Mouse (Mus musculus): ENCODE results near the gene Amotl1. TPM values are rescaled to one million over a fixed set of nuclear protein-coding genes. Genes with fewer than 3 reads are reported as not detected.
A peak's percentile ranks its signal among the peaks of the same experiment; 100 is the strongest.

Amotl1 gene
- polyA plus RNA-seq, 1 experiment, result 17.3 TPM

GRCm38 (mm10) chr9:14612588-14612987 lies 32.3 kb downstream of the Amotl1 start:
- TF ChIP-seq USF1 (IDR thresholded peaks at IDR 0.05; ENCODE audit: low read depth) (no peak), MAX (IDR thresholded peaks at IDR 0.05) (no peak), CTCF (IDR thresholded peaks at IDR 0.05; ENCODE audit: control insufficient read depth, insufficient read depth, insufficient read length) (no peak), CEBPB (IDR thresholded peaks at IDR 0.05; ENCODE audit: low read depth) (no peak), FOSL1 (IDR thresholded peaks at IDR 0.05; ENCODE audit: insufficient read depth, low read length, poor library complexity, severe bottlenecking) (no peak), MYOG (IDR thresholded peaks at IDR 0.05; ENCODE audit: control insufficient read depth, extremely low read depth, insufficient read length) (no peak), MYOD1 (IDR thresholded peaks at IDR 0.05; ENCODE audit: control insufficient read depth, insufficient read length, low read depth) (no peak)
- peak overlapping the region; percentile 24 for H3ac ChIP-seq (ENCODE audit: control insufficient read depth, insufficient read length, low read depth)
- peaks cover 70% of the 10 kb centered on the region for H3K79me2 ChIP-seq (ENCODE audit: control insufficient read depth, insufficient read depth)
- H3K79me3 ChIP-seq (ENCODE audit: low read depth), result peaks cover 56% of the 10 kb centered on the region
- H3K4me3 ChIP-seq (ENCODE audit: insufficient read depth, poor library complexity, severe bottlenecking), result no peak overlapping the region
- H3K27me3 ChIP-seq (ENCODE audit: control insufficient read depth, insufficient read depth, insufficient read length), result no peaks in the 10 kb centered on the region
- H3K36me3 ChIP-seq (ENCODE audit: control insufficient read depth, insufficient read depth), result no peaks in the 10 kb centered on the region

DNA sequence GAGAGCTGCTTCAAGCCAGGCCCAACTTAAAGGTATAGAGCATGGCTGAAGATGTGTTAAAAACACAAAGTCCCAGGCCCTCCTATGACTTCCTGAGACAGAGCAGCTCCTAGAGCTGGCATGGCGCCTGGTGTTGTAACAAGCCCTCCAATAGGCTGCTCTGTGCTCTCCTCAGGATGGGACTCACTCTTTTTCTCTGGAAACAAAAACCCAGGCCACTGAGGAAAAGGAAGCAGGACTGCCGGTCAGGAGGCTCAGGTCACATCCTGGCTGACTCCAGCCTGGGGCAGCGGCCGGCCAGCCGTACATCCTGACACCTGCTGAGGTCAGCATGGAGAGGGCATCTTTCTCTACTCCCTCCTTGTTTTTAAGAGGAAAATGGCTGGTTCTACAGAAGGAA lies 36.3 kb downstream of the Amotl1 start:
- Histone ChIP-seq H3ac (ENCODE audit: control insufficient read depth, insufficient read length, low read depth) (no peak overlapping the region), H3K27me3 (ENCODE audit: control insufficient read depth, insufficient read depth, insufficient read length) (no peaks in the 10 kb centered on the region), H3K4me3 (ENCODE audit: insufficient read depth, poor library complexity, severe bottlenecking) (no peak overlapping the region), H3K79me3 (ENCODE audit: low read depth) (peaks cover 69% of the 10 kb centered on the region), H3K36me3 (ENCODE audit: control insufficient read depth, insufficient read depth) (no peaks in the 10 kb centered on the region), H3K79me2 (ENCODE audit: control insufficient read depth, insufficient read depth) (peaks cover 98% of the 10 kb centered on the region)
- TF ChIP-seq FOSL1 (IDR thresholded peaks at IDR 0.05; ENCODE audit: insufficient read depth, low read length, poor library complexity, severe bottlenecking), result no peak
- TF ChIP-seq USF1 (IDR thresholded peaks at IDR 0.05; ENCODE audit: low read depth), result no peak
- TF ChIP-seq MYOD1 (IDR thresholded peaks at IDR 0.05; ENCODE audit: control insufficient read depth, insufficient read length, low read depth), result no peak
- no peak for TF ChIP-seq CTCF (IDR thresholded peaks at IDR 0.05; ENCODE audit: control insufficient read depth, insufficient read depth, insufficient read length)
- TF ChIP-seq MAX (IDR thresholded peaks at IDR 0.05), result no peak
- no peak for TF ChIP-seq CEBPB (IDR thresholded peaks at IDR 0.05; ENCODE audit: low read depth)
- TF ChIP-seq MYOG (IDR thresholded peaks at IDR 0.05; ENCODE audit: control insufficient read depth, extremely low read depth, insufficient read length), result no peak

- peaks cover 98% of the 10 kb centered on the region for H3K79me2 ChIP-seq (ENCODE audit: control insufficient read depth, insufficient read depth)
- no peaks in the 10 kb centered on the region for H3K36me3 ChIP-seq (ENCODE audit: control insufficient read depth, insufficient read depth)
- peaks cover 70% of the 10 kb centered on the region for H3K79me3 ChIP-seq (ENCODE audit: low read depth)
- no peak overlapping the region for H3K4me3 ChIP-seq (ENCODE audit: insufficient read depth, poor library complexity, severe bottlenecking)
- TF ChIP-seq USF1 (IDR thresholded peaks at IDR 0.05; ENCODE audit: low read depth) (no peak), FOSL1 (IDR thresholded peaks at IDR 0.05; ENCODE audit: insufficient read depth, low read length, poor library complexity, severe bottlenecking) (no peak), CTCF (IDR thresholded peaks at IDR 0.05; ENCODE audit: control insufficient read depth, insufficient read depth, insufficient read length) (no peak), MYOD1 (IDR thresholded peaks at IDR 0.05; ENCODE audit: control insufficient read depth, insufficient read length, low read depth) (no peak), MYOG (IDR thresholded peaks at IDR 0.05; ENCODE audit: control insufficient read depth, extremely low read depth, insufficient read length) (no peak), MAX (IDR thresholded peaks at IDR 0.05) (no peak), CEBPB (IDR thresholded peaks at IDR 0.05; ENCODE audit: low read depth) (no peak)
- no peaks in the 10 kb centered on the region for H3K27me3 ChIP-seq (ENCODE audit: control insufficient read depth, insufficient read depth, insufficient read length)
- H3ac ChIP-seq (ENCODE audit: control insufficient read depth, insufficient read length, low read depth), result no peak overlapping the region
These were observed 37.4 kb downstream of the Amotl1 start for GRCm38 (mm10) chr9:14607464-14607863.

DNA sequence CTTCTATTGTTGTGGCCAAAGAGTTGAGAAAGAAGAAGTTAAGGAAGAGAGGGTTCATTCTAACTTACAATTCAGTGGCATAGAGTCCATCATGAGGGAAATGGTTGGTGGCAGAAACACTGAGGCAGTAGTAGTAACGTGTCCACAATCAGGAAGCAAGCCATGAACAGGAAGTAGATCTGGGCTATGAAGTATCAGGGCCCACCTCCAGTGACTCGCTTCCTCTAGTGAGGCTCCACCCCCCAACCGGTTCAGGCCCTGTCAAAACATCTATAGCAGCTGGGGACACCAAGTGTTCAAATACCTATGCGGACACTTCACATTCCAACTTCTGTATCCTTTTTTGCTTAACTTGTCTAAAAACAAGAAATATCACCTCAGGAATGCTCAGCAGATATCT lies 38.9 kb downstream of the Amotl1 start:
- H3K36me3 ChIP-seq (ENCODE audit: control insufficient read depth, insufficient read depth), result no peaks in the 10 kb centered on the region
- peaks cover 98% of the 10 kb centered on the region for H3K79me2 ChIP-seq (ENCODE audit: control insufficient read depth, insufficient read depth)
- H3K4me3 ChIP-seq (ENCODE audit: insufficient read depth, poor library complexity, severe bottlenecking), result no peak overlapping the region
- no peaks in the 10 kb centered on the region for H3K27me3 ChIP-seq (ENCODE audit: control insufficient read depth, insufficient read depth, insufficient read length)
- TF ChIP-seq CTCF (IDR thresholded peaks at IDR 0.05; ENCODE audit: control insufficient read depth, insufficient read depth, insufficient read length) (no peak), USF1 (IDR thresholded peaks at IDR 0.05; ENCODE audit: low read depth) (no peak)
- peaks cover 67% of the 10 kb centered on the region for H3K79me3 ChIP-seq (ENCODE audit: low read depth)
- H3ac ChIP-seq (ENCODE audit: control insufficient read depth, insufficient read length, low read depth), result no peak overlapping the region

GRCm38 (mm10) chr9:14604363-14604762 lies 40.5 kb downstream of the Amotl1 start:
- Histone ChIP-seq H3K36me3 (ENCODE audit: control insufficient read depth, insufficient read depth) (no peaks in the 10 kb centered on the region), H3K79me2 (ENCODE audit: control insufficient read depth, insufficient read depth) (peaks cover 95% of the 10 kb centered on the region), H3K79me3 (ENCODE audit: low read depth) (peaks cover 61% of the 10 kb centered on the region), H3ac (ENCODE audit: control insufficient read depth, insufficient read length, low read depth) (no peak overlapping the region), H3K4me3 (ENCODE audit: insufficient read depth, poor library complexity, severe bottlenecking) (no peak overlapping the region), H3K27me3 (ENCODE audit: control insufficient read depth, insufficient read depth, insufficient read length) (no peaks in the 10 kb centered on the region)
- TF ChIP-seq MYOD1 (IDR thresholded peaks at IDR 0.05; ENCODE audit: control insufficient read depth, insufficient read length, low read depth), result no peak
- TF ChIP-seq MYOG (IDR thresholded peaks at IDR 0.05; ENCODE audit: control insufficient read depth, extremely low read depth, insufficient read length), result no peak

GRCm38 (mm10) chr9:14603475-14603874 lies 41.4 kb downstream of the Amotl1 start:
- Histone ChIP-seq H3K36me3 (ENCODE audit: control insufficient read depth, insufficient read depth) (no peaks in the 10 kb centered on the region), H3K79me3 (ENCODE audit: low read depth) (peaks cover 55% of the 10 kb centered on the region), H3K4me3 (ENCODE audit: insufficient read depth, poor library complexity, severe bottlenecking) (no peak overlapping the region), H3ac (ENCODE audit: control insufficient read depth, insufficient read length, low read depth) (no peak overlapping the region), H3K79me2 (ENCODE audit: control insufficient read depth, insufficient read depth) (peaks cover 94% of the 10 kb centered on the region), H3K27me3 (ENCODE audit: control insufficient read depth, insufficient read depth, insufficient read length) (no peaks in the 10 kb centered on the region)
- TF ChIP-seq MYOG (IDR thresholded peaks at IDR 0.05; ENCODE audit: control insufficient read depth, extremely low read depth, insufficient read length), result no peak

Data from C2C12 (cell line).